Mouse (Mus musculus) CH12.LX (cell line): ENCODE measurements at regions not wholly inside any gene's neighbourhood (a gene's known extent, or its start where the extent isn't known, plus 50 kb on each side); places are given as distances from the start of the nearest gene placed in this dataset.

ENCODE experiments used
- DNase-seq: peaks from one replicate; pipeline ENCODE4 v3.0.0-alpha.2; 2013; ENCODE audit errors: extremely low read depth
- H3K27ac ChIP-seq: 2 replicates; pipeline ENCODE4 v1.5.1; 2012; ENCODE audit warnings: low read depth, mild to moderate bottlenecking, control low read depth, moderate library complexity; ENCODE audit not compliant: insufficient read depth
- H3K27me3 ChIP-seq: replicated peaks from 2 replicates; pipeline ENCODE3; 2012; ENCODE audit warnings: inconsistent platforms
- H3K36me3 ChIP-seq, 2 experiments: replicated peaks in 1 of 2; 2 replicates each; pipeline versions ENCODE3 to v1.6.1; 2012; ENCODE audit warnings: inconsistent platforms in 1 of 2, low read length in 1 of 2, mild to moderate bottlenecking in 1 of 2, mixed read lengths in 1 of 2, moderate library complexity in 1 of 2; ENCODE audit not compliant: control insufficient read depth in 1 of 2, insufficient read depth in 1 of 2
- H3K4me1 ChIP-seq, 2 experiments: 2 replicates each; pipeline ENCODE4 v1.6.1; 2012; ENCODE audit warnings: inconsistent platforms in 1 of 2, moderate library complexity in 1 of 2; ENCODE audit not compliant: insufficient read depth in 2 of 2, control insufficient read depth in 1 of 2
- H3K4me2 ChIP-seq: 2 replicates; pipeline ENCODE4 v1.6.1; 2012; ENCODE audit warnings: low read depth, mild to moderate bottlenecking, control low read depth; ENCODE audit not compliant: poor library complexity, insufficient read depth, severe bottlenecking
- H3K4me3 ChIP-seq, 3 experiments: fragments of 150-350 bp in 1 of 3; sonication (generic) in 1 of 3; replicated peaks in 1 of 3; 2 replicates each; pipeline versions ENCODE3 to v1.5.1; 2011 to 2012; ENCODE audit warnings: low read depth in 2 of 3, low read length in 2 of 3, mild to moderate bottlenecking in 2 of 3, moderate library complexity in 2 of 3, control low read depth in 1 of 3, improper control_type of control experiment in 1 of 3, inconsistent platforms in 1 of 3, mixed read lengths in 1 of 3; ENCODE audit not compliant: poor library complexity in 1 of 3
- H3K79me2 ChIP-seq: replicated peaks from 2 replicates; pipeline ENCODE4 v1.6.1; 2012; ENCODE audit warnings: mild to moderate bottlenecking, moderate library complexity; ENCODE audit not compliant: control insufficient read depth, poor library complexity, insufficient read depth, severe bottlenecking; ENCODE audit errors: extremely low read depth
- H3K9ac ChIP-seq: 2 replicates; pipeline ENCODE4 v1.6.1; 2012; ENCODE audit warnings: low read depth, mild to moderate bottlenecking, control low read depth, moderate library complexity; ENCODE audit not compliant: insufficient read depth
- H3K9me3 ChIP-seq: replicated peaks from 2 replicates; pipeline ENCODE3; 2012; ENCODE audit warnings: low read length, inconsistent platforms, mixed read lengths
- CHD2 ChIP-seq: IDR thresholded peaks from 2 replicates; pipeline ENCODE4 v1.6.1; 2011; ENCODE audit warnings: low read length, improper control_type of control experiment
- ELF1 ChIP-seq: IDR thresholded peaks from 2 replicates; pipeline ENCODE4 v1.6.1; 2014; ENCODE audit warnings: low read depth, mild to moderate bottlenecking, inconsistent platforms, low read length, improper control_type of control experiment
- ETS1 ChIP-seq: conservative IDR thresholded peaks from 2 replicates; pipeline ENCODE4 v1.6.1; 2012; ENCODE audit warnings: low read depth, mild to moderate bottlenecking, inconsistent platforms, low read length, improper control_type of control experiment, moderate library complexity
- GABPA ChIP-seq: IDR thresholded peaks from 2 replicates; pipeline ENCODE4 v1.6.1; 2012; ENCODE audit warnings: low read depth, low read length, improper control_type of control experiment, inconsistent platforms; ENCODE audit not compliant: insufficient replicate concordance
- HCFC1 ChIP-seq: IDR thresholded peaks from 2 replicates; pipeline ENCODE4 v1.6.1; 2012; ENCODE audit warnings: low read depth, mild to moderate bottlenecking, inconsistent platforms, low read length, improper control_type of control experiment
- JUND ChIP-seq: conservative IDR thresholded peaks from 2 replicates; pipeline ENCODE4 v1.6.1; 2011; ENCODE audit warnings: low read depth, low read length, improper control_type of control experiment
- KAT2A ChIP-seq: IDR thresholded peaks from 2 replicates; pipeline ENCODE4 v1.6.1; 2012; ENCODE audit warnings: low read length, improper control_type of control experiment, inconsistent platforms; ENCODE audit not compliant: insufficient replicate concordance
- MAFK ChIP-seq: IDR thresholded peaks from 2 replicates; pipeline ENCODE4 v1.6.1; 2011; ENCODE audit warnings: low read length, improper control_type of control experiment; ENCODE audit not compliant: insufficient replicate concordance
- MEF2A ChIP-seq: IDR thresholded peaks from 2 replicates; pipeline ENCODE4 v1.6.1; 2014; ENCODE audit warnings: low read depth, mild to moderate bottlenecking, inconsistent platforms, low read length, improper control_type of control experiment, borderline replicate concordance
- MXI1 ChIP-seq: IDR thresholded peaks from 2 replicates; pipeline ENCODE4 v1.6.1; 2011; ENCODE audit warnings: mild to moderate bottlenecking, low read depth, low read length, improper control_type of control experiment
- NELFE ChIP-seq: IDR thresholded peaks from 2 replicates; pipeline ENCODE4 v1.6.1; 2011; ENCODE audit warnings: low read depth, low read length, improper control_type of control experiment
- NRF1 ChIP-seq: IDR thresholded peaks from 2 replicates; pipeline ENCODE4 v1.6.1; 2014; ENCODE audit warnings: low read depth, mild to moderate bottlenecking, inconsistent platforms, low read length, improper control_type of control experiment, moderate library complexity
- PAX5 ChIP-seq: IDR thresholded peaks from 2 replicates; pipeline ENCODE4 v1.6.1; 2012; ENCODE audit warnings: low read length, inconsistent platforms, mixed read lengths
- RAD21 ChIP-seq: IDR thresholded peaks from 2 replicates; pipeline ENCODE4 v1.6.1; 2011; ENCODE audit warnings: low read depth, mild to moderate bottlenecking, low read length, improper control_type of control experiment, moderate library complexity
- TCF12 ChIP-seq: IDR thresholded peaks from 2 replicates; pipeline ENCODE4 v1.6.1; 2014; ENCODE audit warnings: low read depth, mild to moderate bottlenecking, inconsistent platforms, low read length, improper control_type of control experiment
- UBTF ChIP-seq: IDR thresholded peaks from 2 replicates; pipeline ENCODE4 v1.6.1; 2012; ENCODE audit warnings: low read depth, mild to moderate bottlenecking, inconsistent platforms, low read length, improper control_type of control experiment, moderate library complexity
- USF1 ChIP-seq: IDR thresholded peaks from 2 replicates; pipeline ENCODE4 v1.6.1; 2014; ENCODE audit warnings: low read depth, mild to moderate bottlenecking, inconsistent platforms, low read length, improper control_type of control experiment
- ZC3H11A ChIP-seq: IDR thresholded peaks from 2 replicates; pipeline ENCODE4 v1.6.1; 2012; ENCODE audit warnings: low read depth, mild to moderate bottlenecking, inconsistent platforms, low read length, improper control_type of control experiment
- ZMIZ1 ChIP-seq: IDR thresholded peaks from 2 replicates; pipeline ENCODE4 v1.6.1; 2012; ENCODE audit warnings: low read depth, mild to moderate bottlenecking, inconsistent platforms, low read length, improper control_type of control experiment
- ZNF384 ChIP-seq: IDR thresholded peaks from 2 replicates; pipeline ENCODE4 v1.6.1; 2012; ENCODE audit warnings: low read depth, low read length, improper control_type of control experiment, inconsistent platforms
- dilution Hi-C: fragments of 300-500 bp; cut with MboI; formaldehyde crosslinking; loops from 2 replicates; pipeline ENCODE4 v1.14.3; 2020; ENCODE audit warnings: low sequenced_read_pairs; ENCODE audit not compliant: extremely low pct_unique_long_range_greater_than_20kb, extremely low pct_ligation_motif_present
- in situ Hi-C: fragments of 300-500 bp; cut with MboI; formaldehyde crosslinking; loops from 3 replicates; pipeline ENCODE4 v1.14.3; 2019; ENCODE audit warnings: low sequenced_read_pairs, low pct_ligation_motif_present, low pct_unique_long_range_greater_than_20kb, mixed read lengths

DNA sequence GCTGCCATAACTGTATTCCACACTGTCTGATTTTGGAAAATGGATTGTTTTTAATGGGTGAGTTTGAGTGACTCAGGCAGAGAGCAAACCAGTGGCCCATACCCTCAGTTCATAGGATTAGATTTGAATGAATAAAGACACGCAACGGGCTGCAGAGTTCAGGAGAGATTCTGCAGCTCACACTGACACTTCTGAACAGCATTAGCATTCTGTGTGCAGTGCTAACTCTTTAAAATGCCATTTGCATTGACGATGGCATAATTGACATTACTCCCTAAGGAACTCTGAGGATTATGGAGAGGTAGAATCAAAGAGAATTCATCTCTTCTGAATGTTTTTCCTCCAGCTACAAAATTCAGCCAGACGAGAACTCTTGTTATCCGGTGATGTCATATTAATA, 129.4 kb upstream of the Ccng1 start:
- H3K36me3 ChIP-seq, result no peaks in the 10 kb centered on the region
- H3K79me2 ChIP-seq, result no peaks in the 10 kb centered on the region
- dilution Hi-C loops, result no loop called here
- TF ChIP-seq ZMIZ1, result no peak
- no peak for TF ChIP-seq CHD2
- no peak for TF ChIP-seq RAD21
- TF ChIP-seq MXI1, result no peak
- no peak overlapping the region for H3K4me2 ChIP-seq
- H3K9ac ChIP-seq, result no peak overlapping the region
- H3K27me3 ChIP-seq, result no peaks in the 10 kb centered on the region
- no peaks in the 10 kb centered on the region for H3K4me1 ChIP-seq
- in situ Hi-C loops, result no loop called here
- DNase-seq, result no peak
- H3K9me3 ChIP-seq, result no peaks in the 10 kb centered on the region
- H3K4me3 ChIP-seq, result no peak overlapping the region
- no peak overlapping the region for H3K27ac ChIP-seq

DNA sequence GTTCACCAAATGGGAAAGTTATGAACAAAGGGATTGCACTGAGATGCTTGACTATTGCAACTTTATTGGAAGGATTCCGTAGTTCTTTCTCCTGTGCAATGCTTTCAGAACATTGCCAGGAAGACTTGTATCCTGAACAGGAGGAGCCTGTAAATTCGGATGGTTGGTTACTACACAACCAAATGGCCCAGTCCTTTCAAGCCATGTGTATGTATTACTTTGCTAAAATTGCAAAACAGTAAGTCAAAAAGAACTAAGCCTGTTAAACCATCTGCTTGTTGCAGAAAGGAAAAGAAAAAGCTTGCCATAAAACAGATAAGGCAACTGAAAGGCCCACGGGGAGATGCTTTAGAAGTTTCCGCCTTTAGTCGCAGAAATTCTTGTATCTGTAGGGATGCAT, 124.5 kb upstream of the Ccng1 start:
- Histone ChIP-seq H3K4me2 (no peak overlapping the region), H3K4me1 (no peaks in the 10 kb centered on the region), H3K27ac (no peak overlapping the region), H3K27me3 (no peaks in the 10 kb centered on the region), H3K9me3 (no peaks in the 10 kb centered on the region), H3K79me2 (no peaks in the 10 kb centered on the region), H3K9ac (no peak overlapping the region), H3K4me3 (no peak overlapping the region), H3K36me3 (no peaks in the 10 kb centered on the region)
- in situ Hi-C loops (no loop called here), dilution Hi-C loops (no loop called here)
- DNase-seq, result no peak
- TF ChIP-seq ETS1, result no peak
- no peak for TF ChIP-seq TCF12
- TF ChIP-seq ZNF384, result no peak
- TF ChIP-seq PAX5, result no peak
- TF ChIP-seq NELFE, result no peak
- TF ChIP-seq ZC3H11A, result no peak
- no peak for TF ChIP-seq USF1
- TF ChIP-seq HCFC1, result no peak

DNA sequence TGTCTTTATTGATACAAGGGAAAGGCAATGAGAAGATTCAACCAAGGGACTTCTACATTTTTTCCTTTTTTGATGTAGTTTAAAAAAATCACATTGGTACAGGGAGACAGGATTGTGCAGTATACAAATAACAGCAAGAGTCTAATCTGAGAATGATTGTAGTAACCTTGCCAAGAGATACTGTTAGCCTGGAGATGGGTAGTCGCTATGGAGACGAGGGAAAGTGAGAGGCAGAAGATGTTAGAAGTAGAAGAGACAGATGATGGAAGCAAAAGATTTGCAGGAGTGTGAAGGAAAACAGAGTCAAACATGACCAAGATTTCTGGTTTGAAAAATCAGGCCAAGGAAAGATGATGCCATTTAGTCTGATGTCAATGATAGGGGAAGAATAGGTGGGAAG, 117.9 kb upstream of the Ccng1 start:
- DNase-seq, result no peak
- H3K79me2 ChIP-seq, result no peaks in the 10 kb centered on the region
- H3K27ac ChIP-seq, result no peak overlapping the region
- dilution Hi-C loops, result no loop called here
- no peaks in the 10 kb centered on the region for H3K9me3 ChIP-seq
- TF ChIP-seq NRF1, result no peak
- no peak for TF ChIP-seq MAFK
- no peak for TF ChIP-seq NELFE
- TF ChIP-seq GABPA, result no peak
- no peak for TF ChIP-seq ELF1
- TF ChIP-seq KAT2A, result no peak
- no peak for TF ChIP-seq UBTF
- no peak for TF ChIP-seq TCF12
- TF ChIP-seq JUND, result no peak
- no peak for TF ChIP-seq MEF2A
- no peak for TF ChIP-seq RAD21
- no peak overlapping the region for H3K9ac ChIP-seq
- no peak overlapping the region for H3K4me3 ChIP-seq
- no peaks in the 10 kb centered on the region for H3K27me3 ChIP-seq
- H3K4me1 ChIP-seq, result no peaks in the 10 kb centered on the region
- in situ Hi-C loops, result no loop called here
- H3K4me2 ChIP-seq, result no peak overlapping the region
- H3K36me3 ChIP-seq, result no peaks in the 10 kb centered on the region
